Mouse (Mus musculus) cerebellum, adult 2 months (tissue): Measurements from ENCODE around the gene Negr1.

Source experiments
- CTCF ChIP-seq: fragments of 200-500 bp; IDR thresholded peaks from 2 replicates; pipeline ENCODE4 v1.5.1; 2011; ENCODE audit warnings: low read depth, mild to moderate bottlenecking, control low read depth, low read length, moderate library complexity, borderline replicate concordance; ENCODE audit not compliant: insufficient read depth
- POLR2A ChIP-seq: fragments of 200-500 bp; IDR thresholded peaks from 2 replicates; pipeline ENCODE4 v1.6.1; 2011; ENCODE audit warnings: low read length, control low read depth, borderline replicate concordance; ENCODE audit not compliant: insufficient read depth

GRCm38 (mm10) chr3:156971104-156971503, 409.5 kb downstream of the Negr1 start:
- no peak for TF ChIP-seq POLR2A
- TF ChIP-seq CTCF: no peak
